Mouse (Mus musculus): ENCODE data around the gene Sat2.

Sat2 gene

GRCm38 (mm10) chr11:69670786-69671725 is 49.2 kb downstream of the Sat2 start:
- DNase-seq (ENCODE audit: inconsistent ontology term): peak; percentile 98

- no peak for DNase-seq (ENCODE audit: inconsistent ontology term)
Observed at GRCm38 (mm10) chr11:69671726-69672124, 49.9 kb downstream of the Sat2 start.

- DNase-seq (ENCODE audit: inconsistent ontology term): peak; percentile 99
Observed at GRCm38 (mm10) chr11:69672211-69672706, 50.4 kb downstream of the Sat2 start, which contains the start of gene Eif4a1. TSS of gene Eif4a1 (minus strand) at chr11:69672423.

All from Muller cell, postnatal 12 days (primary cell).